Mouse (Mus musculus): ENCODE measurements around the gene Crb2. TPM values are rescaled to one million over a fixed set of nuclear protein-coding genes. Genes with fewer than 3 reads are reported as not detected.

Crb2 gene
- polyA plus RNA-seq, 1 experiment from 2014 or later, result 1.5 TPM

DNA sequence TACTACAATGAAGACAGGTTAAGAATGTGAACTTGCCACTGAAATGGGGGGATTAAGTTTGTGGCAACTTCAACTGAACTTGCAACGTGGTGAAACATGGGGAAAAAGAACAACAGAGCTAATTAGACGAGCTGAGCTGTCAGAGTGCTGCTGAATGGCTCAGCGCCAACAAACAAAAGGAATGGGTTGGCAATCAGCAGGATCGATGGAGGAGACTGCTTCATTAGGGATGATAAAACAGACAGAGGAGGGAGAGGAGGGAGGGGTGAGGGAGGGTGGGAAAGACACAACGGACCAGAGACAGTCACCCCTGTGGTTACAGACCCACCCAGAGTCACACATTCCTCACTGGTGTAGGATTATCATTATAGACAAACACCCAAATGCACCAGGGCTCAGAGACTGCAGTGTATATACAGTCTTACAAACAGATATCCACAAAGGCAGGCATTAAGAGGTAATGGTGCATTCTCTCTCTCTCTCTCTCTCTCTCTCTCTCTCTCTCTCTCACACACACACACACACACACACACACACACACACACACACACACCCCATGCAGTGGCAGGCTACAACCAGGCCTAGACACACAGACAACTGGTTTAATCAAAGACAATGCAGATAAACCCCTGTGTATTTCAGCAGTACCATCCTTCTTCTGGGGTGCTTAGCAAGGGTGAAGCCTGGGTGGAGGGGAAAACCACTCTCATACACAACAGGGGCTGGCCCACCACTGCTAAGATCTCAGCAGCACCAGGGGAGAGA lies 42.9 kb downstream of the Crb2 start:
- peaks cover 5% of the 10 kb centered on the region; the same call in 1 of the 2 replicates for H3K4me1 ChIP-seq
- no peaks in the 10 kb centered on the region for H3K9me3 ChIP-seq (replicated peaks)
- no peak overlapping the region for H3K27ac ChIP-seq
- 44% methylated on average over 5 of the region's 5 CpGs for WGBS (ENCODE audit: insufficient replicate concordance)
- H3K27me3 ChIP-seq (replicated peaks), result no peaks in the 10 kb centered on the region
- H3K4me3 ChIP-seq, result no peak overlapping the region
- 0 out of 2 replicates have a peak, but pooled peaks cover 7% of the 10 kb centered on the region for H3K36me3 ChIP-seq
- no peak overlapping the region for H3K9ac ChIP-seq
- ATAC-seq, result no peak
- no peak overlapping the region for H3K4me2 ChIP-seq

DNA sequence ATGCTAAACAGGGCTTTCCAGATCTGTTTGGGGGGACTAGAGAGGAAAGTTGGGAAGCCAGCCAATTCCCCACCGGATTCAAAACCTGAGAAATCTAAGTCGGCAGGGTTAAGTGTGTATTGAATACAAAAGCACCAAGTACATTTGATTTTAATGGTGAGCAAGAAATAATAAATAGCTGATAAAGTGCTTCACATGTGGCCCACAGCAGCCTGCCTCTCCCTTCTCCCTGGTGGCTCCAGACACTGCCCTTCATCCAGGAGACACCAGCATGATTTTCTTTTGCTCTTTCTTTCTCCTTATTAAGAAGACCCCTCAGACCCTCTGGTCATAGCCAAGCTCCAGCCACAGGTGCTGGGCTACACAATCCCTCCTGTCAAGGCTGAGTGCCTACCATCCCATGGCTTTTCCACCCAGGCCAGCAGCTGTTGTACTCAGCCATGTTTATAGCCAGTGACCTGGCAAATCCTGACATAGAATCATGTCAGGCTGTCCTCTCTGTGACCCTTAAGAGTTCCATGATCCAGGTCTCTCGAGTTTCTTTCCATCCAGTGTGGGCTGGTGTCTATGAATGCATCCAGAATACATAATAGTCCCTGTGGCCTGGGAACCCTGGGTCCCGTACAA lies 43.6 kb downstream of the Crb2 start:
- 0 out of 2 replicates have a peak, but pooled peaks cover 7% of the 10 kb centered on the region for H3K36me3 ChIP-seq
- H3K4me1 ChIP-seq, result peaks cover 5% of the 10 kb centered on the region; the same call in 1 of the 2 replicates
- no peak overlapping the region for H3K27ac ChIP-seq
- no peak overlapping the region for H3K9ac ChIP-seq
- H3K27me3 ChIP-seq (replicated peaks), result no peaks in the 10 kb centered on the region
- no peaks in the 10 kb centered on the region for H3K9me3 ChIP-seq (replicated peaks)
- ATAC-seq, result no peak
- H3K4me2 ChIP-seq, result no peak overlapping the region
- WGBS (ENCODE audit: insufficient replicate concordance), result 63% methylated on average over 4 of the region's 4 CpGs
- no peak overlapping the region for H3K4me3 ChIP-seq

DNA sequence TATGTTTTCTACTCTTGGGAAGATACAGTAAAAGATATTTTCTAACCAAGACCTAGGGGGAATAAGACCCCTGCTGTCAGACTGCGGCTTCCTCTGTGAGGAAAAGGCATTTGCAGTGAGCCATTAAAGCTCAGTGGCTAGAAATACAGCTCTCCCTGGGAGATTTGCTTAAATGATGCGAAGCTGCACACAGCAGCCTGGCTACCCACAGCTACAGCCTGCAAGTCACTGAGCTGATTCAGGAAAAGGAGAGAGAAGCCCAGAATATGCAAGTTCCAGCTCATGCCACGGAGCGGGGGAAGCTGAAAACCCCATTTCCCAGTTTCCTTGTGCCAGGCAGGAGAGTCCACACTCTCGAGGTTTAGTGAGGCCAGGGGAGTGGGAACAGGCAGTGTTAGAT lies 46.1 kb downstream of the Crb2 start:
- no peak for ATAC-seq
- no peak overlapping the region for H3K27ac ChIP-seq
- no peaks in the 10 kb centered on the region for H3K27me3 ChIP-seq (replicated peaks)
- peaks cover 5% of the 10 kb centered on the region; the same call in 1 of the 2 replicates for H3K4me1 ChIP-seq
- H3K36me3 ChIP-seq, result no peaks in the 10 kb centered on the region
- H3K4me3 ChIP-seq, result no peak overlapping the region
- no peak overlapping the region for H3K4me2 ChIP-seq
- H3K9ac ChIP-seq, result no peak overlapping the region
- 76% methylated on average over 5 of the region's 5 CpGs for WGBS (ENCODE audit: insufficient replicate concordance)
- H3K9me3 ChIP-seq (replicated peaks), result no peaks in the 10 kb centered on the region

DNA sequence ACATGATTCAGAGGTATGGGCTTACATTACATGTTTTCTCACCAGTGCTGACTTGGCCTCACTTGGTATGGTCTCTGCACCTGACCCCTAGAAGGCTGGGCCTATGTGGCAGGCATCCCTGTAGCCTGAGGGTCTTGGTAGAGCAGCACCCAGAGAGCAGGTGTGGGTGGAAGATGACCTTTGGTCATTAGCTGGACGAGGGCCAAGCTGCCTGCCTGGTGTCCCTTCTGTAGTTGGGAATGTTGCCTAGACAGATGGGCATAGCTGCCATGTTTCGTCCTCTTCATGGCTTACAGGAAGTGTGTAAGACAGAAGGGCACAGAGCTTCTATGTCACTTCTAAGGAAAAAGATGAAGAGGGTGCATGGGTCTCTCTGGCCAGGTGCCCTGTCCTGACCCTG lies 47.8 kb downstream of the Crb2 start:
- 58% methylated on average over 2 of the region's 2 CpGs for WGBS (ENCODE audit: insufficient replicate concordance)
- Histone ChIP-seq H3K27ac (no peak overlapping the region), H3K36me3 (no peaks in the 10 kb centered on the region), H3K27me3 (replicated peaks) (no peaks in the 10 kb centered on the region), H3K4me2 (no peak overlapping the region), H3K9me3 (replicated peaks) (no peaks in the 10 kb centered on the region), H3K4me1 (0 out of 2 replicates have a peak, but pooled peaks cover under 1% of the 10 kb centered on the region), H3K9ac (no peak overlapping the region), H3K4me3 (no peak overlapping the region)
- no peak for ATAC-seq

DNA sequence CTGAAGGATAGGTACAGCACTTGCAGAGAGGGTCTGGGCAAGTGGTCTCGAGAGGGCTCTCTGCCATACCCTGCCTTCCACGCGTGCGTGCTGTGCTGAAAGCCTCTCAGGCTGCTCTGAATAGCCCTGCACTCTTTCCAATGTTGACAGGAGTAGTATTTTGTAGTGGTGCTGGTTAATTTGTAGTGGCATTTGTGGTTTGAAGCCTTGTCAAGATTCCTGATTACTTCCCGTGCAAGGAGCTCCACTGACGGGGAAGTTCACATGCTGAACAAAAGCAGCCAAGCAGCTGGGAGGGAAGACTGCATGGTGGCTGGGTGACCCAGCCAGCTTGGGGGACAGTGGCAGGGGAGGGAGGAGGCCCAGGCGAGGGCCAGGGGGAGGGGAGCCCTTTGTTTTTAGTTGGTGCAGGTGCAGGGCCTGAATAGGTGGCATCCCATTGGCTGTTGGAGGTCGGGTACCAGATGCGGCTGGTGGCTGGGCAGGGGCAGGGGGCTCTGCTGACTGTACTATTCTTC lies 53.8 kb downstream of the Crb2 start:
- Histone ChIP-seq H3K9ac (no peak overlapping the region), H3K4me3 (no peak overlapping the region), H3K27ac (no peak overlapping the region), H3K27me3 (replicated peaks) (no peaks in the 10 kb centered on the region), H3K9me3 (replicated peaks) (no peaks in the 10 kb centered on the region), H3K4me1 (no peaks in the 10 kb centered on the region), H3K4me2 (no peak overlapping the region), H3K36me3 (no peaks in the 10 kb centered on the region)
- 65% methylated on average over 9 of the region's 9 CpGs for WGBS (ENCODE audit: insufficient replicate concordance)
- ATAC-seq, result no peak

DNA sequence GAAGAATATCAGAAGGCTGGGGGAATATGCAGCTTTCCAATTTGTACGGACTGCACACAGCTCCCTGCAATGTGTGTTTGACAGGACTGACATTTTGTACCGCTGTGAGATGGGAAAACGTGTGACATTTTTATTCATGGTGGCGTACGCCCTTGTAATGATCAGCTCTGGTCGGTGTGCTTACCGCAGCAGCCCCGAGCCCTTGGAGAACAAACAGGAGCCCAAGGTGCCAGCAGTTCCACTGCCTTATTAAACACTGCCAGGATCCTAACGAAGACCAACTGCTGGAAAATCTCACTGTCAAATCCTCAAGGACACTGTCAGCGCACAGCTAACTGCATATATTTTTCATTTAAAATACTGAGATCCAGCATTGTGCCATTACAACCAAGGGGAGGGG lies 56.2 kb downstream of the Crb2 start:
- H3K9me3 ChIP-seq (replicated peaks), result no peaks in the 10 kb centered on the region
- H3K4me3 ChIP-seq, result no peak overlapping the region
- H3K4me1 ChIP-seq, result no peaks in the 10 kb centered on the region
- no peak for ATAC-seq
- no peaks in the 10 kb centered on the region for H3K36me3 ChIP-seq
- no peaks in the 10 kb centered on the region for H3K27me3 ChIP-seq (replicated peaks)
- H3K4me2 ChIP-seq, result no peak overlapping the region
- no peak overlapping the region for H3K9ac ChIP-seq
- 74% methylated on average over 10 of the region's 10 CpGs for WGBS (ENCODE audit: insufficient replicate concordance)
- H3K27ac ChIP-seq, result no peak overlapping the region

DNA sequence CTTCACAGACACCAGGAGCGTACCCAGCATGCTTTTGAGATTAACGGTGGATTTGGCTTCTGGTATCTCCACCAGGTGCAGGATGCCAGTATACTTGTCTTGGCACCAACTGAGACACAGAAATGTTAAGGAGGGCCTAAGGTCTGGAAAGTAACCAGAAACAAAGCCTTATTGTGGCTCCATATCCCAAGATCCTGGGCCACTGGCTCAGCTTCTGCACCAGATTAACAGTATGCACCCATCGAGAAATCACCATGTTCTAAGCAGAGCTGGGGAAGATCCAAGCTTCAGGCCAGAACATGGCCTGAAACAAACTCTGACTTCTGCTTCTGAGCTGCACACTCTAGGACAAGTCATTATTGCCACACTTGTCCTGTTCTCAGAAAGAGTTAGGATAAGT lies 60.9 kb downstream of the Crb2 start:
- no peaks in the 10 kb centered on the region for H3K36me3 ChIP-seq
- H3K9me3 ChIP-seq (replicated peaks), result no peaks in the 10 kb centered on the region
- H3K9ac ChIP-seq, result no peak overlapping the region
- H3K4me1 ChIP-seq, result no peaks in the 10 kb centered on the region
- no peaks in the 10 kb centered on the region for H3K27me3 ChIP-seq (replicated peaks)
- WGBS (ENCODE audit: insufficient replicate concordance), result 84% methylated on average over 3 of the region's 3 CpGs
- ATAC-seq, result no peak
- no peak overlapping the region for H3K27ac ChIP-seq
- no peak overlapping the region for H3K4me2 ChIP-seq
- H3K4me3 ChIP-seq, result no peak overlapping the region

DNA sequence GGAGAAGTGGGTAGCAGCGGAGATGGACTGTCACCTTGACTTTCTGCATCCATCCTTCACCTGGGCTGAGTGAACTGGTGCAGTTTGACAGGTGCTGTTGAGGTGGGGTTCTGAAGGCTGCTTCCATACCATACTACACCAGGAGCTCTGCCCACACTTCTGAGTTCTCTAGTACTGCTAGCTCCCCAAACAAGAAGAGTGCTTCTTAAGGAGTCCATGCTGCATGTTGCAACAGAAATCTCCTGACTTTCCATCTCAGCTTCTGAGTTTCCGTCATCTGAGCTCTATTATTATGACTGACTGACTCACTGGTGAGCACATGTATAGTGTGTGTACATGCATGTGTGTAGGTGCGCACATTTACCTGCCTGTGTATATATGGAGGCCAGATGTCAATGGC lies 61.5 kb downstream of the Crb2 start:
- Histone ChIP-seq H3K9me3 (replicated peaks) (no peaks in the 10 kb centered on the region), H3K27me3 (replicated peaks) (no peaks in the 10 kb centered on the region), H3K4me1 (peaks cover 6% of the 10 kb centered on the region), H3K36me3 (no peaks in the 10 kb centered on the region), H3K4me3 (no peak overlapping the region), H3K4me2 (no peak overlapping the region), H3K9ac (no peak overlapping the region), H3K27ac (no peak overlapping the region)
- ATAC-seq, result no peak
- WGBS (ENCODE audit: insufficient replicate concordance), result 85% methylated on average over 3 of the region's 3 CpGs

DNA sequence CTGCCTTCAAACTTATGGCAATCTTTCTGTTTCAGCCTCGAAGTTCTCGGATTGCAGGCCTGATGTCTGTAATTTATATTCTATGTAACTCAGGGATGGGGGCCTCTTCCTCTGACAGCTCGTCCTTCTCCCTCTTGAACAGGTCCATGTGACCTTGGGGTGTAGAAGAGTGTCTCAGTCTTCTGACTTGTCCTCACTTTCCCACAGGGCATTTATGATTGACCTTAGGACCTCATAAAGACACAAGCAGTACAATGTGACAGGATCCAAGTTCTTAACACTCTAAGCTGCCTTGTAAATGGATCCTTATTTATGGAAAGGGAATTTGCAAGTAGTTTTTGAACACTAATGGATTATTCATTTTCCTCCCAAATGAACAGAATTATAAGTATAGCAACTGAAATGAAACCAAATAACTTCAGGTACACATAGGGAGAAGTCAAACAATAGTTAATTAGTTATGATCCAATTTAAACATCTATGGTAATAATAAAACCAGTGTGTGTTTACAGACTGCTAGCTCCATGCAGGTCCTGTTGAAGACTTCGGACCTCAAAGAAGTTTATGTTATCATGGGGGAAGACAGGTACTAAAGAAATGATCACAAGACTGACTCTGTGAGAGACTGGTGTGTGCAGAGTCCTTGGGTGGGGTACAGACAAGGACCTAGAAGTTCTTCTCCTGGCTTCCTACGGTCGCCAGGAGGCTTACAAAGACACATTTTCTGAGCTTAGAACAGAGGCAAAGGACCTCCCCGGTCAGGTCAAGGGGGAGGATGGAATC lies 62.3 kb downstream of the Crb2 start:
- no peak for ATAC-seq
- H3K27ac ChIP-seq, result no peak overlapping the region
- H3K4me2 ChIP-seq, result no peak overlapping the region
- H3K27me3 ChIP-seq (replicated peaks), result no peaks in the 10 kb centered on the region
- no peak overlapping the region for H3K4me3 ChIP-seq
- H3K9me3 ChIP-seq (replicated peaks), result no peaks in the 10 kb centered on the region
- peaks cover 10% of the 10 kb centered on the region for H3K4me1 ChIP-seq
- H3K9ac ChIP-seq, result no peak overlapping the region
- WGBS (ENCODE audit: insufficient replicate concordance), result 79% methylated on average over 7 of the region's 7 CpGs
- no peaks in the 10 kb centered on the region for H3K36me3 ChIP-seq

DNA sequence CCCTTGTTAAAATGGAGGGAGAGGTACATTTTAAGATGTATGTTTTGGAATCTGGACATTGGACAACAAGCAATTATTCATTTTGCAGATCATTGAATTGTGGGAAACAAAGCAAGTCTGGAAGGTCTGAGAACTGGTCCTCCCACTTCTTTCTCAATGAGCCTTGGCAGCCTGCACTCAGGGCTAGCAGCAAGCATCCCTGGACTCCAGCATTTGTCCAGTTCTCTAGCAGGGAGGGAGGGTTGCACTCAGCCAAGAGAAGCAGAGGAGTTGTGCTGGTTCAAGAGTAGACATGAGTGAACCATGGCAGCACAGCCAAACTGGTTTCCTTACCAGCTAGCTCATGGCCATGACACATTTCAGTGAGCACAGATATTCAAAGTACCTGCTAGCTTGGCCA lies 63.9 kb downstream of the Crb2 start:
- no peak overlapping the region for H3K4me3 ChIP-seq
- peaks cover 5% of the 10 kb centered on the region; the same call in 1 of the 2 replicates for H3K36me3 ChIP-seq
- no peak overlapping the region for H3K27ac ChIP-seq
- H3K4me2 ChIP-seq, result no peak overlapping the region
- H3K27me3 ChIP-seq (replicated peaks), result no peaks in the 10 kb centered on the region
- H3K4me1 ChIP-seq, result peaks cover 10% of the 10 kb centered on the region
- H3K9ac ChIP-seq, result no peak overlapping the region
- no peak for ATAC-seq
- H3K9me3 ChIP-seq (replicated peaks), result no peaks in the 10 kb centered on the region

DNA sequence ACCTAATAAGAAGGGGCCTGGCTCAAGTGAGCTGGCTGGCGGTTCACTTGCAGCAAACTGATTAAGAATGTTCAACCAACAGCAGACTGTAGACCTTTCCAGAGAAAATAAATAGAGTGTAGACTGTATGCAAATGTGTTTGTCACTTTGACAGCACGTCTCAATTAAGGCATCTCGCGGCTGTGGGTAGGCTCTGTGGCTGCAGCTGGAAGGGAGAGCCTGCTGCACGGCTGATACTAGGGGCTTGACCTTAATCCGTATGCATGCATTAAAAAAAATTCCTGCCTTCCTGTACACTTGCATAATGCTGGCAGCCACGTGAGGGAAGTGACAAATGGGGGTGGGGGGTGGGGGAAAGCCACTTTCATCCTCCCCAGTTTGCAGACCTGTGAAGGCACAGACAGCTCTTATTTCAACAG lies 66.1 kb downstream of the Crb2 start:
- no peak for ATAC-seq

DNA sequence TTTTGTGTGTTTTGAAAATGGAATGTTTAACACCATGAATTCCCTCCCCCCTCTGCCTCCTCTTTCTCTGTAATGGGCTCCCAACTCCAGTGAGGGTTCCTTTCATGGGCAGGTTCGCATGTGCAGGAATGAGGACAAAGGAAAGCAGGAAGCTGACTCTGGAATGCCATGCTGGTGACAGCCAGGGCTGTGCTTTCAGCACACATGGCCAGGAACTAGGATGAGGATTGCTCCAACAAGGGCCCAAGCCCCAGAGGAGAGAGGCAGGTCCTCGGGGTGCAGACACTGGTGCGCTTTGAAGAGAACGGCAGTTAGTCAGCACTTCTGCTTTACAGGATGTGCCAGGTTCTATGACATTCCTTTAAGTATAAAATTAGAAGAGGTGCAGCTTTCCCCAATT lies 66.7 kb downstream of the Crb2 start:
- Histone ChIP-seq H3K36me3 (peaks cover 5% of the 10 kb centered on the region; the same call in 1 of the 2 replicates), H3K27ac (no peak overlapping the region), H3K27me3 (replicated peaks) (no peaks in the 10 kb centered on the region), H3K4me2 (no peak overlapping the region), H3K9me3 (replicated peaks) (no peaks in the 10 kb centered on the region), H3K4me3 (no peak overlapping the region), H3K9ac (no peak overlapping the region), H3K4me1 (peaks cover 10% of the 10 kb centered on the region)
- 51% methylated on average over 4 of the region's 4 CpGs for WGBS (ENCODE audit: insufficient replicate concordance)
- ATAC-seq, result no peak

More for the DNA sequence above, 66.1 kb downstream of the Crb2 start:
- Histone ChIP-seq H3K4me1 (peaks cover 10% of the 10 kb centered on the region), H3K9me3 (replicated peaks) (no peaks in the 10 kb centered on the region), H3K4me2 (no peak overlapping the region), H3K27ac (no peak overlapping the region), H3K4me3 (no peak overlapping the region), H3K36me3 (peaks cover 5% of the 10 kb centered on the region; the same call in 1 of the 2 replicates), H3K9ac (no peak overlapping the region), H3K27me3 (replicated peaks) (no peaks in the 10 kb centered on the region)
- WGBS (ENCODE audit: insufficient replicate concordance), result 29% methylated on average over 7 of the region's 7 CpGs

Data from liver, embryonic 12.5 days (tissue).